Mouse (Mus musculus) MEL (cell line): ENCODE data around the gene Bpifc. TPM values are rescaled to one million over a fixed set of nuclear protein-coding genes. Genes with fewer than 3 reads are reported as not detected.

Experiments used
- DNase-seq: peaks from one replicate; pipeline ENCODE4 v3.0.0; 2011; ENCODE audit warnings: low read depth, low spot score
- H3K27ac ChIP-seq: 2 replicates; pipeline ENCODE4 v1.5.1; 2012; ENCODE audit warnings: low read depth, mild to moderate bottlenecking, control low read depth, low read length, moderate library complexity; ENCODE audit not compliant: control insufficient read depth
- H3K27me3 ChIP-seq, 2 experiments: fragments of 150-350 bp in 1 of 2; sonication (generic) in 1 of 2; 2 replicates each; pipeline ENCODE4 v1.6.1; 2012; ENCODE audit warnings: low read length in 2 of 2, mild to moderate bottlenecking in 2 of 2, improper control_type of control experiment in 1 of 2, moderate library complexity in 1 of 2; ENCODE audit not compliant: insufficient read depth in 2 of 2, control insufficient read depth in 1 of 2
- H3K36me3 ChIP-seq, 2 experiments: 2 replicates each; pipeline ENCODE4 v1.6.1; 2012 to 2014; ENCODE audit warnings: low read length in 2 of 2, improper control_type of control experiment in 1 of 2, inconsistent platforms in 1 of 2, mild to moderate bottlenecking in 1 of 2; ENCODE audit not compliant: insufficient read depth in 2 of 2, control insufficient read depth in 1 of 2
- H3K4me1 ChIP-seq, 2 experiments: fragments of 150-350 bp in 1 of 2; sonication (generic) in 1 of 2; 2 replicates each; pipeline ENCODE4 v1.6.1; 2012; ENCODE audit warnings: low read length in 2 of 2, improper control_type of control experiment in 1 of 2, mild to moderate bottlenecking in 1 of 2; ENCODE audit not compliant: insufficient read depth in 2 of 2, control insufficient read depth in 1 of 2
- H3K4me3 ChIP-seq, 2 experiments: fragments of 150-350 bp in 1 of 2; sonication (generic) in 1 of 2; 2 replicates each; pipeline ENCODE4 v1.5.1; 2012; ENCODE audit warnings: low read depth in 2 of 2, low read length in 2 of 2, mild to moderate bottlenecking in 2 of 2, moderate library complexity in 2 of 2, control low read depth in 1 of 2, improper control_type of control experiment in 1 of 2; ENCODE audit not compliant: control insufficient read depth in 1 of 2, insufficient read depth in 1 of 2
- H3K79me2 ChIP-seq: 2 replicates; pipeline ENCODE4 v1.6.1; 2012; ENCODE audit warnings: mild to moderate bottlenecking, low read length, moderate library complexity; ENCODE audit not compliant: control insufficient read depth, poor library complexity, insufficient read depth
- H3K9ac ChIP-seq: 2 replicates; pipeline ENCODE4 v1.6.1; 2012; ENCODE audit warnings: low read depth, mild to moderate bottlenecking, control low read depth, low read length, moderate library complexity; ENCODE audit not compliant: control insufficient read depth, poor library complexity, severe bottlenecking
- H3K9me3 ChIP-seq: fragments of 150-350 bp; sonication (generic); replicated peaks from 2 replicates; pipeline ENCODE4 v1.6.1; 2012; ENCODE audit warnings: mild to moderate bottlenecking, low read length, improper control_type of control experiment, moderate library complexity; ENCODE audit not compliant: insufficient read depth
- BHLHE40 ChIP-seq: IDR thresholded peaks from 2 replicates; pipeline ENCODE4 v1.6.1; 2012; ENCODE audit warnings: low read depth, mild to moderate bottlenecking, inconsistent platforms, low read length, improper control_type of control experiment, borderline replicate concordance
- CHD1 ChIP-seq: IDR thresholded peaks from 2 replicates; pipeline ENCODE4 v1.6.1; 2012; ENCODE audit warnings: low read depth, mild to moderate bottlenecking, inconsistent platforms, low read length, improper control_type of control experiment
- CTCF ChIP-seq, 3 experiments: IDR thresholded peaks in 2 of 3; conservative IDR thresholded peaks in 1 of 3; 2 replicates each; pipeline ENCODE4 v1.5.1; 2011 to 2012; ENCODE audit warnings: low read length in 3 of 3, low read depth in 2 of 3, mild to moderate bottlenecking in 2 of 3, improper control_type of control experiment in 1 of 3, inconsistent platforms in 1 of 3, mixed read lengths in 1 of 3, moderate library complexity in 1 of 3; ENCODE audit not compliant: control insufficient read depth in 1 of 3, insufficient read depth in 1 of 3, poor library complexity in 1 of 3, severe bottlenecking in 1 of 3
- E2F4 ChIP-seq: IDR thresholded peaks from 2 replicates; pipeline ENCODE4 v1.6.1; 2011; ENCODE audit warnings: low read depth, low read length, improper control_type of control experiment, borderline replicate concordance
- ELF1 ChIP-seq: IDR thresholded peaks from 2 replicates; pipeline ENCODE4 v1.6.1; 2014; ENCODE audit warnings: low read depth, mild to moderate bottlenecking, inconsistent platforms, low read length, improper control_type of control experiment, moderate library complexity
- EP300 ChIP-seq, 2 experiments: IDR thresholded peaks; 2 replicates each; pipeline ENCODE4 v1.6.1; 2011; ENCODE audit warnings: improper control_type of control experiment in 2 of 2, low read length in 2 of 2, low read depth in 1 of 2, mild to moderate bottlenecking in 1 of 2
- GATA1 ChIP-seq: IDR thresholded peaks from 2 replicates; pipeline ENCODE4 v1.6.1; 2011; ENCODE audit warnings: low read depth, low read length, improper control_type of control experiment
- HCFC1 ChIP-seq: IDR thresholded peaks from 2 replicates; pipeline ENCODE4 v1.6.1; 2012; ENCODE audit warnings: low read depth, mild to moderate bottlenecking, inconsistent platforms, low read length, improper control_type of control experiment, moderate library complexity
- JUND ChIP-seq: IDR thresholded peaks from 2 replicates; pipeline ENCODE4 v1.6.1; 2011; ENCODE audit warnings: low read depth, mild to moderate bottlenecking, improper control_type of control experiment, low read length
- MAX ChIP-seq: IDR thresholded peaks from 2 replicates; pipeline ENCODE4 v1.6.1; 2011; ENCODE audit warnings: low read length, improper control_type of control experiment
- MYB ChIP-seq: IDR thresholded peaks from 2 replicates; pipeline ENCODE4 v1.6.1; 2011; ENCODE audit warnings: mild to moderate bottlenecking, low read depth, low read length, improper control_type of control experiment
- NELFE ChIP-seq: IDR thresholded peaks from 2 replicates; pipeline ENCODE4 v1.6.1; 2011; ENCODE audit warnings: low read depth, low read length, improper control_type of control experiment
- POLR2AphosphoS5 ChIP-seq: IDR thresholded peaks from 2 replicates; pipeline ENCODE4 v1.6.1; 2012; ENCODE audit warnings: low read depth, borderline replicate concordance, mild to moderate bottlenecking, inconsistent platforms, low read length, moderate library complexity, mixed read lengths
- TCF12 ChIP-seq: IDR thresholded peaks from 2 replicates; pipeline ENCODE4 v1.6.1; 2014; ENCODE audit warnings: low read depth, mild to moderate bottlenecking, inconsistent platforms, low read length, improper control_type of control experiment, moderate library complexity
- UBTF ChIP-seq: IDR thresholded peaks from 2 replicates; pipeline ENCODE4 v1.6.1; 2012; ENCODE audit warnings: low read depth, mild to moderate bottlenecking, inconsistent platforms, low read length, improper control_type of control experiment, moderate library complexity, borderline replicate concordance; ENCODE audit not compliant: insufficient read depth
- polyA plus RNA-seq, 2 experiments: library from polyadenylated mRNA; stranded (reverse) in 1 of 2; unstranded in 1 of 2; fragments of >175 nt in 1 of 2; fragments of >200 nt in 1 of 2; gene quantifications; 2 replicates each; pipeline versions ENCODE4 v1.2.1 to v1.2.4; 2012; ENCODE audit warnings: low replicate concordance in 2 of 2, low read depth in 1 of 2; ENCODE audit not compliant: insufficient read length in 2 of 2, insufficient read depth in 1 of 2, missing spikeins in 1 of 2
- total RNA-seq: library from RNA; depleted of rRNA; stranded (reverse); fragments of 300-350 nt; gene quantifications from 2 replicates; pipeline ENCODE4 v1.2.3, GENCODE M21; 2012

Gene Bpifc
- total and polyA plus RNA-seq, 3 experiments, result 0.03 TPM; not detected in 2

DNA sequence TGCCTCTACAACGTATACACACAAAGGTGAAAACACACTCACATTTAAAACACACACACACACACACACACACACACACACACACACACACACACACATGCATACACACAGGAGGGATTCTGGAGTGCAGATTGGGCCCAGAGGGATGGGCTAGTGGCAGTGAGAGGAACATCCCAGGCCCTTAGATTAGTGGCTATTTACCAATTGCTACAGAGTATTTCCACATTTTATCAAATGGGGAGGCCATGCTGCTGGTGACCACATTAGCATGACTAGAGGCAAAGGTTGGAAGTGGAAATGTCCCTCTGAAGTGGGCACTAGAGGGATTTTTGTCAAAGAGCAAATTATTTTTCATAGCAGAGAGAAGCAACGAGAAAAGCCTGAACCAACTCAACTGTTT, 2.0 kb downstream of the Bpifc start:
- Histone ChIP-seq H3K4me3 (no peak overlapping the region), H3K79me2 (no peaks in the 10 kb centered on the region), H3K9ac (no peak overlapping the region), H3K27ac (no peak overlapping the region), H3K9me3 (no peaks in the 10 kb centered on the region), H3K4me1 (no peaks in the 10 kb centered on the region)
- TF ChIP-seq NELFE (no peak), CHD1 (no peak), ELF1 (no peak), JUND (no peak), TCF12 (no peak), UBTF (no peak), E2F4 (no peak)
- TF ChIP-seq, all 39 proteins: peak for 0
- no peaks in the 10 kb centered on the region for H3K36me3 ChIP-seq
- DNase-seq, result no peak
- H3K27me3 ChIP-seq, result peaks cover 0 to 2% of the 10 kb centered on the region in 2 experiments; a peak in 3 of 4 replicates

DNA sequence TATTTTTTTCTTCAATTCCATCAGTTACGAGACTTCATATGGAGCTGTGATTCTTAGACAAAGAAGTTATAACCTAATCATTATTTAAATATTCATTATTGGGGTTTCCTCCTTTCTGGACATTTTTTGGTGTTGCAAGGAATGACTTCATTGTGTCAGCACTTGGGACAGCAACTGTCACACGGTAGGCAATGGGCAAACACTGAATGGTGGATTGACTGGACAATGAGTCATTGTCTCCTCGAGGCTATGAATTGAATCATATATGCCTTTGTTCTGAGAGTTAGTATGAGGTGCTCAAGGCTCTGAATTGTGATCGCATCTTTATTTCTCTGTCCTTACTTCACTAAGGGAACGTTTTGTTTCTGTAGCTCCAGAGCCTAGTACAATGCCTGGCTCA, 5.2 kb downstream of the Bpifc start:
- Histone ChIP-seq H3K4me3 (no peak overlapping the region), H3K9ac (no peak overlapping the region), H3K27me3 (peaks cover 0 to 1% of the 10 kb centered on the region in 2 experiments), H3K79me2 (no peaks in the 10 kb centered on the region), H3K36me3 (no peaks in the 10 kb centered on the region), H3K4me1 (no peaks in the 10 kb centered on the region), H3K9me3 (no peaks in the 10 kb centered on the region), H3K27ac (no peak overlapping the region)
- no peak for TF ChIP-seq MAX
- TF ChIP-seq BHLHE40, result no peak
- TF ChIP-seq E2F4, result no peak
- no peak for TF ChIP-seq GATA1
- TF ChIP-seq POLR2AphosphoS5, result no peak
- TF ChIP-seq EP300 (IDR thresholded peaks at IDR 0.05; ENCODE audit: low read depth in 1 of 2, low read length in 2 of 2), result no peak
- no peak for TF ChIP-seq CTCF (IDR thresholded peaks at IDR 0.05 in 2 of 3, conservative IDR thresholded peaks at IDR 0.05 in 1 of 3; ENCODE audit: control insufficient read depth in 1 of 3, insufficient read depth in 1 of 3, low read depth in 2 of 3, low read length in 3 of 3, poor library complexity in 1 of 3, severe bottlenecking in 1 of 3)
- no peak for TF ChIP-seq JUND
- no peak for TF ChIP-seq MYB
- TF ChIP-seq HCFC1, result no peak
- DNase-seq, result no peak

DNA sequence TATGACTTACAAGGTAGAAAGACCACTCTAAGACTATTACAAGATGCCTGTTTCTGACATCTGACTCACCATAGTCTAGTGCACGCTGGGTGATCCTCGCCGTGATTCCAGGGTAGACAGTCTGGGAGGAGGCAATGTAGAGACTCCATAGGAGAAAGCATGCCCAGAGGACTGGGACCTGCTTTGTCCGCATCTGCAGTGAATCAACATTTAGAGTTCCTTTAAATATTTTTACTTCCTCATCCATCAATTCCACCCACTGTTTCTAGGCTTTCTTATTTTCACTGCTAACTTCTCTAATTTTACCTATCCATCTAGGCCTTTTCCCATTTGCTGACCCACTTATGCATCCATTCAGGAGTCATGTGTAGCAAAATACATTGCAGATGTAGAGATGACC, 11.2 kb downstream of the Bpifc start:
- Histone ChIP-seq H3K9ac (no peak overlapping the region), H3K4me1 (0 out of 4 replicates have a peak, but pooled peaks cover 0 to 2% of the 10 kb centered on the region in 2 experiments), H3K9me3 (no peaks in the 10 kb centered on the region), H3K36me3 (no peaks in the 10 kb centered on the region), H3K27me3 (peaks cover 0 to 1% of the 10 kb centered on the region in 2 experiments), H3K4me3 (no peak overlapping the region)
- TF ChIP-seq HCFC1 (no peak), BHLHE40 (no peak), E2F4 (no peak)
- TF ChIP-seq, all 39 proteins: peak for 0
- DNase-seq, result no peak
- no peak overlapping the region for H3K27ac ChIP-seq
- no peaks in the 10 kb centered on the region for H3K79me2 ChIP-seq
